Mouse (Mus musculus) kidney, embryonic 15.5 days (tissue): ENCODE measurements at regions not wholly inside any gene's neighbourhood (a gene's known extent, or its start where the extent isn't known, plus 50 kb on each side); places are given as distances from the start of the nearest gene placed in this dataset.
"Not testable (repeated sequence)": the region's sequence is repeated elsewhere in the genome, so short reads cannot be mapped to it uniquely, and the experiment has no call there.

ENCODE experiments used
- ATAC-seq: fragments of 200-750 bp; cut with Nextera tagmentation; replicated peaks from 2 replicates; pipeline ENCODE4 v1.8.0; 2017; ENCODE audit warnings: moderate TSS enrichment; ENCODE audit not compliant: low FRiP score
- H3K27ac ChIP-seq: fragments of 300-500 bp; sonication (generic); 2 replicates; pipeline ENCODE4 v1.5.1; 2015; ENCODE audit warnings: mild to moderate bottlenecking, inconsistent platforms
- H3K27me3 ChIP-seq: fragments of 300-500 bp; sonication (generic); 2 replicates; pipeline ENCODE4 v1.6.1; 2015; ENCODE audit warnings: inconsistent platforms
- H3K36me3 ChIP-seq: fragments of 300-500 bp; sonication (generic); 2 replicates; pipeline ENCODE4 v1.6.1; 2015; ENCODE audit warnings: inconsistent platforms
- H3K4me1 ChIP-seq: fragments of 300-500 bp; sonication (generic); 2 replicates; pipeline ENCODE4 v1.6.1; 2015; ENCODE audit warnings: inconsistent platforms
- H3K4me2 ChIP-seq: fragments of 300-500 bp; sonication (generic); 2 replicates; pipeline ENCODE4 v1.6.1; 2015; ENCODE audit warnings: moderate library complexity, mild to moderate bottlenecking, inconsistent platforms
- H3K4me3 ChIP-seq: fragments of 300-500 bp; sonication (generic); replicated peaks from 2 replicates; pipeline ENCODE4 v1.5.1; 2015; ENCODE audit warnings: mild to moderate bottlenecking, inconsistent platforms
- H3K9ac ChIP-seq: fragments of 300-500 bp; sonication (generic); 2 replicates; pipeline ENCODE4 v1.6.1; 2015; ENCODE audit warnings: mild to moderate bottlenecking, inconsistent platforms
- H3K9me3 ChIP-seq: fragments of 300-500 bp; sonication (generic); replicated peaks from 2 replicates; pipeline ENCODE4 v1.6.1; 2016; ENCODE audit warnings: inconsistent platforms
- WGBS: fragments of 180-500 bp; shearing (Covaris S2); methylation state at CpG from one replicate; pipeline ENCODE4 v1.1.7; 2015; ENCODE audit warnings: mixed read lengths; 5-methylcytosine and 5-hydroxymethylcytosine counted together

- no peak for ATAC-seq
- Histone ChIP-seq H3K36me3 (no peaks in the 10 kb centered on the region), H3K9ac (no peak overlapping the region), H3K27me3 (no peaks in the 10 kb centered on the region), H3K27ac (no peak overlapping the region), H3K4me1 (no peaks in the 10 kb centered on the region), H3K9me3 (no peaks in the 10 kb centered on the region), H3K4me2 (no peak overlapping the region), H3K4me3 (no peak overlapping the region)
- 86% methylated on average over 4 of the region's 4 CpGs for WGBS
Measured at GRCm38 (mm10) chr6:3319378-3319777, 80.0 kb downstream of the Samd9l start.

- WGBS, result under 1% methylated on average over 11 of the region's 11 CpGs
- not testable (repeated sequence) for H3K9me3 ChIP-seq, H3K9ac ChIP-seq, H3K27me3 ChIP-seq, H3K4me1 ChIP-seq, H3K36me3 ChIP-seq
- 0 out of 2 replicates have a peak overlapping the region, but pooled peaks have one; percentile 22 for H3K27ac ChIP-seq
- peak overlapping the region; percentile 16; the same call in 1 of the 2 replicates for H3K4me3 ChIP-seq
- H3K4me2 ChIP-seq, result peak overlapping the region; percentile 48
- peak; percentile 94 for ATAC-seq
Measured at GRCm38 (mm10) chr6:3307598-3308220, 91.7 kb downstream of the Samd9l start.

GRCm38 (mm10) chr6:3304881-3305620 lies 94.3 kb downstream of the Samd9l start:
- H3K9ac ChIP-seq, H3K4me2 ChIP-seq, H3K27me3 ChIP-seq, H3K27ac ChIP-seq, H3K36me3 ChIP-seq, H3K4me1 ChIP-seq, H3K4me3 ChIP-seq, H3K9me3 ChIP-seq, ATAC-seq: not testable (repeated sequence)
- WGBS, result 70% methylated on average over 10 of the region's 10 CpGs

GRCm38 (mm10) chr6:3293316-3293715 lies 106.1 kb downstream of the Samd9l start:
- H3K36me3 ChIP-seq, H3K4me1 ChIP-seq, H3K9me3 ChIP-seq, ATAC-seq, H3K27me3 ChIP-seq, H3K4me2 ChIP-seq, H3K4me3 ChIP-seq, H3K27ac ChIP-seq, H3K9ac ChIP-seq: not testable (repeated sequence)
- 70% methylated on average over 8 of the region's 8 CpGs for WGBS

GRCm38 (mm10) chr6:3291983-3292382 lies 107.4 kb downstream of the Samd9l start:
- not testable (repeated sequence) for H3K9ac ChIP-seq, H3K36me3 ChIP-seq, ATAC-seq, H3K4me2 ChIP-seq, H3K9me3 ChIP-seq, H3K4me1 ChIP-seq, H3K4me3 ChIP-seq, H3K27ac ChIP-seq, H3K27me3 ChIP-seq
- 94% methylated on average over 6 of the region's 6 CpGs for WGBS

GRCm38 (mm10) chr6:3268726-3269125 lies 130.6 kb downstream of the Samd9l start:
- H3K27me3 ChIP-seq, H3K9ac ChIP-seq, H3K27ac ChIP-seq, H3K4me2 ChIP-seq, ATAC-seq, H3K4me3 ChIP-seq, H3K36me3 ChIP-seq, H3K9me3 ChIP-seq, H3K4me1 ChIP-seq: not testable (repeated sequence)
- 82% methylated on average over 4 of the region's 4 CpGs for WGBS

GRCm38 (mm10) chr6:3265477-3265876 lies 133.9 kb downstream of the Samd9l start:
- H3K4me3 ChIP-seq, H3K27ac ChIP-seq, H3K4me1 ChIP-seq, H3K4me2 ChIP-seq, ATAC-seq, H3K9me3 ChIP-seq, H3K36me3 ChIP-seq, H3K9ac ChIP-seq, H3K27me3 ChIP-seq: not testable (repeated sequence)
- 72% methylated on average over 1 of the region's 1 CpGs for WGBS
